Mouse (Mus musculus) kidney, embryonic 15.5 days (tissue): ENCODE measurements at regions not wholly inside any gene's neighbourhood (a gene's known extent, or its start where the extent isn't known, plus 50 kb on each side); places are given as distances from the start of the nearest gene placed in this dataset.
A peak's percentile ranks its signal among the peaks of the same experiment; 100 is the strongest.

Source experiments
- ATAC-seq: fragments of 200-750 bp; cut with Nextera tagmentation; replicated peaks from 2 replicates; pipeline ENCODE4 v1.8.0; 2017; ENCODE audit warnings: moderate TSS enrichment; ENCODE audit not compliant: low FRiP score
- H3K27ac ChIP-seq: fragments of 300-500 bp; sonication (generic); 2 replicates; pipeline ENCODE4 v1.5.1; 2015; ENCODE audit warnings: mild to moderate bottlenecking, inconsistent platforms
- H3K27me3 ChIP-seq: fragments of 300-500 bp; sonication (generic); 2 replicates; pipeline ENCODE4 v1.6.1; 2015; ENCODE audit warnings: inconsistent platforms
- H3K36me3 ChIP-seq: fragments of 300-500 bp; sonication (generic); 2 replicates; pipeline ENCODE4 v1.6.1; 2015; ENCODE audit warnings: inconsistent platforms
- H3K4me1 ChIP-seq: fragments of 300-500 bp; sonication (generic); 2 replicates; pipeline ENCODE4 v1.6.1; 2015; ENCODE audit warnings: inconsistent platforms
- H3K4me2 ChIP-seq: fragments of 300-500 bp; sonication (generic); 2 replicates; pipeline ENCODE4 v1.6.1; 2015; ENCODE audit warnings: moderate library complexity, mild to moderate bottlenecking, inconsistent platforms
- H3K4me3 ChIP-seq: fragments of 300-500 bp; sonication (generic); replicated peaks from 2 replicates; pipeline ENCODE4 v1.5.1; 2015; ENCODE audit warnings: mild to moderate bottlenecking, inconsistent platforms
- H3K9ac ChIP-seq: fragments of 300-500 bp; sonication (generic); 2 replicates; pipeline ENCODE4 v1.6.1; 2015; ENCODE audit warnings: mild to moderate bottlenecking, inconsistent platforms
- H3K9me3 ChIP-seq: fragments of 300-500 bp; sonication (generic); replicated peaks from 2 replicates; pipeline ENCODE4 v1.6.1; 2016; ENCODE audit warnings: inconsistent platforms
- WGBS: fragments of 180-500 bp; shearing (Covaris S2); methylation state at CpG from one replicate; pipeline ENCODE4 v1.1.7; 2015; ENCODE audit warnings: mixed read lengths; 5-methylcytosine and 5-hydroxymethylcytosine counted together

DNA sequence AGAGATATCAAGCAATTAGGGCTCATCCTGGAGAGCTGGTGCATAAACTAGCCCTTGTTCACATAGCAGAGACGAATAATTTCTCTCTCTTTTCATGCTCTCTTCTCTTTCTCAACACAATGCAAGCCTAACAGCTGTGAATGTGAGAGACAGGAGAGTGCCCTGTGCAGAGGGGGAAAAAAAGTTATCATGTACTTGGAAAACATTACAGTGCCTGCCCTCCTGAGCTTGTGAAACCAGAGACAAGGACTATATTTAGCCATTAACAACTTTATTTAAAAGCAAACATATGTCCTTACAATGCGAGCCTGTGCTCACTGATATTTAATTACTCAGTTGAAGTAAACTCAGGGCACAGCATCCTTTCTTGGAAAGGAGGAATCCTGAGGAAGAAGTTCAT lies 543.8 kb upstream of the Tenm3 start:
- H3K9ac ChIP-seq, result no peak overlapping the region
- no peaks in the 10 kb centered on the region for H3K36me3 ChIP-seq
- 57% methylated on average over 2 of the region's 2 CpGs for WGBS
- H3K4me2 ChIP-seq, result no peak overlapping the region
- H3K4me3 ChIP-seq, result no peak overlapping the region
- H3K4me1 ChIP-seq, result no peaks in the 10 kb centered on the region
- ATAC-seq, result no peak
- H3K9me3 ChIP-seq, result no peaks in the 10 kb centered on the region
- H3K27ac ChIP-seq, result no peak overlapping the region
- no peaks in the 10 kb centered on the region for H3K27me3 ChIP-seq

DNA sequence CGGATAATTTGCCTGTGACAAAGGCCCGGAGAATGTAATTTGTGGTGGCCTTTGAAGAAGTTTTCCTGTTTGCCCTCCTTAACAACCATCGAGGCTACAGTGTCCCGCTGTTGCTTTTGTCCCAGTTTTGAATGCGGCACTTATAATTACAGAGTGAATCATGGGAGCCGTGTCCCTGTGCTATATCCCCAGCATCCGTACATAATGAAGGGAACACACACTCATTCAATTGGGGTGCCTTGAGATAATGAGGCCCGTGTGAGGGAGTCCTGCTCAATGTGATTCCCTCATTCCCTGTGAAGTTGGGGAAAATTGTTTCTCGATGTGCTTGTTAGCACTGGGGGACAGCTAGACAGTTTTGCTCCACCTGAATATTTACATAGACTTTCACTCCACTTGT lies 528.9 kb upstream of the Tenm3 start:
- Histone ChIP-seq H3K27me3 (no peaks in the 10 kb centered on the region), H3K27ac (no peak overlapping the region), H3K4me3 (no peak overlapping the region), H3K9me3 (no peaks in the 10 kb centered on the region), H3K4me1 (no peaks in the 10 kb centered on the region), H3K9ac (no peak overlapping the region), H3K36me3 (no peaks in the 10 kb centered on the region), H3K4me2 (no peak overlapping the region)
- no peak for ATAC-seq
- WGBS, result 88% methylated on average over 9 of the region's 9 CpGs

DNA sequence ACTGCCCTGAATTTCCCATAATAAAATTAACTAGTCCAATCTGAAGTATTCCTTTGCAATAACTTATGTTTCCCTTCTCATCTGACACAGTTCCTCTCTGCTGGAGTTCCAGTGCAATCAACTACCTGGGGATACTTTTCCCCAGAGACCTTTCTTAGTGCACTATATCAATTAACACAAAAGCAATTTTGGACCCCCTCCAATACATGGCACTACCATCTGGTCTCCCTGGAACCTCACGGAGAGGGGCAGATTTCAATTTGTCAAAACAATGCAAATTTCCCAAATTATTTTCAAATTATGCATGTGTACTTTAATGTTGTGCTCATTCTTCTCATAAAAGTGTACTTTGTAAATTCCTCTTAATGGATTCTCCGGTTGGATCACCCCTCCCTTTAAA lies 518.9 kb upstream of the Tenm3 start:
- no peaks in the 10 kb centered on the region for H3K9me3 ChIP-seq
- ATAC-seq, result no peak
- H3K36me3 ChIP-seq, result no peaks in the 10 kb centered on the region
- no peak overlapping the region for H3K4me2 ChIP-seq
- H3K4me1 ChIP-seq, result no peaks in the 10 kb centered on the region
- H3K9ac ChIP-seq, result no peak overlapping the region
- H3K4me3 ChIP-seq, result no peak overlapping the region
- 79% methylated on average over 2 of the region's 2 CpGs for WGBS
- H3K27ac ChIP-seq, result no peak overlapping the region
- no peaks in the 10 kb centered on the region for H3K27me3 ChIP-seq

DNA sequence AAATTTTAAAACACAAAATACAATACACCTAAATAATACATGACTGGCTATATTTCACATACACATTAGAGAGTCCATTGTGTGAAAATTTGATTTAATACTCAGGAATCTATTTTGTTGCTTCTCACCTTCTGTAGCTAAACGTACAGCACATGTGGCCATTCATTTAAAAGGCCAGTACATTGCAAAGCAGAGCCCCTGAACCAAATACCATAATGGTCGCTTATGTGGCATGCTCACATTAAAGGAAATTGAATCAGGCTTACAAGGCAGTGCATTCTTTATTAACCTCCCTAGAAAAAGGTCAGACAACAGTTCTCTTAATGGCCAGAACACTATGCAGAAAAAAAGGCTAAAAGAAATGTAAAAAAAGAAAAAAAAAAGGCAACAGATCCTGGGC lies 517.7 kb upstream of the Tenm3 start:
- H3K4me3 ChIP-seq, result no peak overlapping the region
- no peak overlapping the region for H3K27ac ChIP-seq
- no peak overlapping the region for H3K9ac ChIP-seq
- no peaks in the 10 kb centered on the region for H3K4me1 ChIP-seq
- ATAC-seq, result no peak
- H3K27me3 ChIP-seq, result no peaks in the 10 kb centered on the region
- 57% methylated on average over 2 of the region's 2 CpGs for WGBS
- no peaks in the 10 kb centered on the region for H3K36me3 ChIP-seq
- H3K9me3 ChIP-seq, result no peaks in the 10 kb centered on the region
- no peak overlapping the region for H3K4me2 ChIP-seq

DNA sequence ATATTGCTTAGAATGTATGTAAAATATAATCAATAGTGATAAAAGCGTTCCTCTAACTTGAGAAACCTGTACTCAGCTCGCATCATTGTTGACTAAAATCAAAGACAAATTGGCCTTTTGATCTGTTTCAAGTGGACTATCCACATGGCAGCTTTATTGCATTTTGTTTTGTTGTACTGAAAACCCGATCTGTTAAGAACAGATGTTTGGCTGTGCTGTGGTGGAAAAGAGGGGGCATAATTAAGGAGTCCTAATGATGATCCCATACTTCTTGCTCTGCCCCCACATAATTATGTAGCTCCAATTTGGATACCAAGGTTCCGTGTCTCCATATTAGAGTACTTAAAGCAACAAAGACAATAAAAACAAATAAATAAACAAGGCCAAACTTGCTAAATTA lies 516.4 kb upstream of the Tenm3 start:
- ATAC-seq, result no peak
- Histone ChIP-seq H3K4me3 (no peak overlapping the region), H3K9ac (no peak overlapping the region), H3K27ac (no peak overlapping the region), H3K9me3 (no peaks in the 10 kb centered on the region), H3K4me2 (no peak overlapping the region), H3K27me3 (no peaks in the 10 kb centered on the region), H3K36me3 (no peaks in the 10 kb centered on the region), H3K4me1 (no peaks in the 10 kb centered on the region)
- 55% methylated on average over 4 of the region's 4 CpGs for WGBS

DNA sequence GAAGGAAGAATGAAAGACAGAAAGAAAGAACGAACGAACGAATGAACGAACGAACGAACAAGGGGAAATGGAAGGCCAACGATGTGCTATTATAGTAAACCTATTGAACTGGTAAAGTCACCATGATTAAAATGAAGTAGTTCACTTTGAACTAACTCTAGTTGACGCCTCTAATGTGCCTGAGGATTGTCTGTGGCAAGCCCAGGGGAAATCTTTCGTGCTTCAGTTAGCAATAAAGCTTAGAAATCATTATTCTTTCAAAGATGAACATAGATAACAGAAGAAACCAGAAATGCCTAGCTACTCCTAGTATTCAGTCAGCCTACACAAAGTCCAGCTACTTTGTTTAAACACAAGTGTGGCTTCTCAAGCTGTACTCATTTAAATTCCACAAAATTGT lies 515.9 kb upstream of the Tenm3 start:
- Histone ChIP-seq H3K27ac (no peak overlapping the region), H3K4me1 (no peaks in the 10 kb centered on the region), H3K9ac (no peak overlapping the region), H3K4me2 (no peak overlapping the region), H3K36me3 (no peaks in the 10 kb centered on the region), H3K9me3 (no peaks in the 10 kb centered on the region), H3K27me3 (no peaks in the 10 kb centered on the region), H3K4me3 (no peak overlapping the region)
- 80% methylated on average over 9 of the region's 9 CpGs for WGBS
- no peak for ATAC-seq

DNA sequence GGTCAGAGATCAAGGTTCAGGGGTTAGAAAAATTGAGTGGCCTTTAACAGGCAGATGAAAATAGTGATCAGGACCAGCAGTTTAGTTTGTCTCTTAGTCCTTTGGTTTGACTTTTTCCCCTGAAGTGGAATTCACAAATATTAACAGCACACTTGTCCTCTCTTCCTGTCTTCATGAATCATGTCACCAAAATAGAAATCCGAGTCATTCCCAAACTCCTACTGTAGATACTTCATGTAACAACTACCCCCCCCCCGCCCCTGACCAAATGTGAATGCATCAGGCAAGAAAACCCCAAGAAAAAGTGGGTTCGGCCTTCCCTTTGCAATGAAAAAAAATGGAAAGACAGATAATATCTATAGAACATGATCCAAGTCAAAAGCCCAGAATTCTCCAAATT lies 504.9 kb upstream of the Tenm3 start:
- Histone ChIP-seq H3K27ac (no peak overlapping the region), H3K27me3 (no peaks in the 10 kb centered on the region), H3K9ac (no peak overlapping the region), H3K4me3 (no peak overlapping the region), H3K9me3 (no peaks in the 10 kb centered on the region), H3K36me3 (no peaks in the 10 kb centered on the region), H3K4me2 (no peak overlapping the region), H3K4me1 (no peaks in the 10 kb centered on the region)
- WGBS, result 62% methylated on average over 3 of the region's 3 CpGs
- ATAC-seq, result no peak

DNA sequence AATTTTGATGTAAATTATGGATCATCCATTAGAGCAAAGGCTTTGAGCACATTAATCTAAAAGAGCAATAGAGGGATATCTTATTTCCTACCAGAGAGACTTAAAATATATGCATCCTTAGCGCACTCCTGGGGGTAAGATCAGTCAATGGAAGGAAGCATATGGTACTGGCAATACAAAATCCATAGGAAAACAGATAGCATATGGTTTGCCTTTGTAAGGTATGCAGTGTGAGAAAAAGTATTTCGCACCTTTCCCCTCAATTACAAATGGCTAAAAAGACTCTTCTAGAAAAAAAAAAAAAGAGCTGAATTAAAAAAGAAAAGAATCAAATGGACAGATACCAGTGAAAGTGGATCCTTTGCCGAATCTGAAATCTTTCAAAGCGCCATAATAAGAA lies 495.0 kb upstream of the Tenm3 start:
- no peak overlapping the region for H3K4me3 ChIP-seq
- WGBS, result 81% methylated on average over 4 of the region's 4 CpGs

DNA sequence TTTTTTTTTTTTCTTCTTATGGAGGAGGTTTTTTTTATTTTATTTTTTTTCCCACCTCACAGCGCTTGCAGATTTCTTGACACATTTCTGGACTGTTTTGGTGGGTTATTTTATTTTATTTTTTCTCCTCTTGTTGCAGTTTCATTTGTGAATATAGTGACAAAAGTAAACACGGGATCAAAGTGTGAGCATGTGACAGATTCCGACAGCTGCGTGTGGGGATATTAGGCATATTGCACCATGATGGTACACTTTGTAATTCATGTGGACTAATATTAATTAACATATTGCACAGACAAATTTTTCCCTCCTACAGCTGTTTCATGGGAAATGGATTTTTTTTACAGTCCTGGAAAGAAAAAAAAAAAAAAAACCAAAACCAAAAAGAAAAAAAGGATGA lies 483.2 kb upstream of the Tenm3 start:
- H3K36me3 ChIP-seq, result no peaks in the 10 kb centered on the region
- no peak for ATAC-seq
- 73% methylated on average over 4 of the region's 4 CpGs for WGBS
- H3K4me2 ChIP-seq, result peak overlapping the region; percentile 38
- no peak overlapping the region for H3K4me3 ChIP-seq
- no peak overlapping the region for H3K9ac ChIP-seq
- no peaks in the 10 kb centered on the region for H3K9me3 ChIP-seq
- no peaks in the 10 kb centered on the region for H3K4me1 ChIP-seq
- H3K27me3 ChIP-seq, result no peaks in the 10 kb centered on the region
- H3K27ac ChIP-seq, result no peak overlapping the region

More for the DNA sequence above, 495.0 kb upstream of the Tenm3 start:
- H3K9ac ChIP-seq, result no peak overlapping the region
- H3K27ac ChIP-seq, result no peak overlapping the region
- no peak overlapping the region for H3K4me2 ChIP-seq
- no peaks in the 10 kb centered on the region for H3K4me1 ChIP-seq
- no peaks in the 10 kb centered on the region for H3K9me3 ChIP-seq
- H3K27me3 ChIP-seq, result no peaks in the 10 kb centered on the region
- no peaks in the 10 kb centered on the region for H3K36me3 ChIP-seq
- ATAC-seq, result no peak

DNA sequence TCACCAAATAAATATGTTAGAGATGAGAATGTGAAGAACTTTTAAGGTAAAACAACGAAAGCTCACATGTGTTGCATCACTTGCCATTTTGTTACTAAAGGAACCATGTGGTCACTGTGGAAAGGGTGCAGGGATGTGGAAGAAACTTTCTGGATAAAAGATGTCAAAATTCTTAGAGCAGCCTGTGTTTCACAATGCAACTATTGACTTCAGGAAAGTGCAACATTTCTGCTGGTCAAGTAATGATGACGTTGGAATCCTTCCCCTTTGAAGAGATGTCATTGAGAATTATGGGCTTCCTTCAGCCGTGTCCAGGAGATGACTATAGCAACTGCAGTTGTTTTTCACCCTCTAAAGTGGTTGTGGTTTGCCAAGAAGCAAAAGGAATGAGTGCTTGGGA lies 477.7 kb upstream of the Tenm3 start:
- ATAC-seq, result no peak
- Histone ChIP-seq H3K9me3 (no peaks in the 10 kb centered on the region), H3K27me3 (no peaks in the 10 kb centered on the region), H3K36me3 (no peaks in the 10 kb centered on the region), H3K27ac (no peak overlapping the region), H3K4me3 (no peak overlapping the region), H3K9ac (no peak overlapping the region), H3K4me2 (no peak overlapping the region), H3K4me1 (no peaks in the 10 kb centered on the region)
- WGBS, result 35% methylated on average over 3 of the region's 3 CpGs

DNA sequence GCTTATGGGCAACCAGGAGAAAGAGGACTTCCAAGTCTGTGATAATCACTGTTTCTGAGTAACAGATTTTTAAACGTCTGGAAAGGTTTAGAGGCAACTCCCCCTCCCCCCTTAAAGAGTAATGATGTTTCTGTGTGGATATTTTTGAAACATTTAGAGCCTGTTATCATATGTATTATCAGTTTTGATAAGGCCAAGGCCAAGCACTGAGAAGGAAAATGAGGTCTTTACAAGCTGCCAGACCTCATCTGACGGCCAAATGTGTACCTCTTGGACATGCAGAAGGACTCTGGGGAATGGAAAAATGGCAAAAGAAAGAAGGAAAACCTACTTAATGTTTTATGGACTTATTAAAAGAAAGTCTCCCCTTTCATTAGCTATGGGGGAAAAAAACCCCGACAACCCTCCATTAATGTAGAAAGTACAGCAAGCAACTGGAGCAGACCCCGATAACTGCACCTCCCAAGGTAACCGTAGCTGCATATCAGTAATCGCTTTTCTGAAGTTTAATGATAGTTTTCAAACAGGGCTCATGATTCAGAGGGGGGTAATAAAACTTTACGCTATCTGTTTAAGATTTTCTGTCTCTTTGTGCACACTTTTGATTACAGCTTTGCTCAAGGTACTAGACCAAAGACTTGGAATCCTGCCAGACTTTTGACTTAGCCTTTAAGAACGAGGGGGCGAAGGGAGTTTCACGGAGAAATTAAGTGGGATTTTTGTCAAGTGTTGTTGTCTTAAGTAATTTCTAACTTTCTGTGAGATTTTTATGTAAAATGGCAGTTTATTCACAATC lies 469.9 kb upstream of the Tenm3 start:
- Histone ChIP-seq H3K4me3 (no peak overlapping the region), H3K4me2 (no peak overlapping the region), H3K27me3 (no peaks in the 10 kb centered on the region), H3K4me1 (0 out of 2 replicates have a peak, but pooled peaks cover 3% of the 10 kb centered on the region), H3K27ac (no peak overlapping the region), H3K9me3 (no peaks in the 10 kb centered on the region), H3K9ac (no peak overlapping the region), H3K36me3 (no peaks in the 10 kb centered on the region)
- ATAC-seq, result no peak
- 54% methylated on average over 10 of the region's 10 CpGs for WGBS

DNA sequence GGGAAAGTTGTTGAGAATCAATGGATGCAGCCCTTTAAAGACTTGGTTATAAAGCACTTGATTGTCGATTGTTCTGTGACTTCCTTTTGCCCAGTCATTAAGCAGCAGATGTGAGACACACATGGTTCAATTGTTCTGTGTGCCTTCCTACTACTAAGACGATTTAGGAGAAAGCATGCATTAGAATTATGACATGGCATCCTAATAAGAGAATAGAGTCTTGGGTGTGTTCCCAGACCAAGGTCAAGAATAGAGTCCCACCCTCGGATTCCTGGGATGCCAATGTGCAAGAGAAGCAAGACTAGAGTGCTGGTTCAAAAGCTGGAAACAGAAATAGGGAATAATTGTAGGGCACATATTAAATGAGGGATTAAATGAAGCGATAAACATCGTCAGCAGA lies 469.1 kb upstream of the Tenm3 start:
- Histone ChIP-seq H3K4me2 (no peak overlapping the region), H3K4me3 (no peak overlapping the region), H3K9me3 (no peaks in the 10 kb centered on the region), H3K36me3 (no peaks in the 10 kb centered on the region), H3K27ac (no peak overlapping the region), H3K9ac (no peak overlapping the region), H3K4me1 (0 out of 2 replicates have a peak, but pooled peaks cover 3% of the 10 kb centered on the region), H3K27me3 (no peaks in the 10 kb centered on the region)
- 50% methylated on average over 5 of the region's 5 CpGs for WGBS
- ATAC-seq, result no peak

DNA sequence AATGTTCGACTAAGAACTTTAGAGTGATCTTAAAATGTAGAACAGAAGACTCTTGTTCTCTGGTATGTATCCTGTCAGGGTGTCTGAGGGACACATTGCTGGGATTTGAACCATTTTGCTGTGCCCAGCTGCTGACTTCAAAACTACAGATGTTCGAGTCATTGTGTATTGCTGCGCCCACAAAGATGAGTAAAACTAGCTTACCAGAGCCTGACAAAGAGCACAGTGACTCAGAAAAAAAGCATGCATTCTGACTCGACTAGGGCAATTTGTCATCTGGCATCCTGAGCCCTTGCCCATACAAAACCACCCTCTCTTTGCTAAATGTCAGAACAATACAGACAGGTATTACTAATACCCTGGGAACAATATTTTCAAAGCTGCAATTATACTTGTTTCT lies 438.6 kb upstream of the Tenm3 start:
- no peaks in the 10 kb centered on the region for H3K4me1 ChIP-seq
- ATAC-seq, result no peak
- WGBS, result 65% methylated on average over 4 of the region's 4 CpGs

More for the DNA sequence above, 438.6 kb upstream of the Tenm3 start:
- Histone ChIP-seq H3K36me3 (no peaks in the 10 kb centered on the region), H3K9ac (no peak overlapping the region), H3K27me3 (no peaks in the 10 kb centered on the region), H3K27ac (no peak overlapping the region), H3K9me3 (no peaks in the 10 kb centered on the region), H3K4me2 (no peak overlapping the region), H3K4me3 (no peak overlapping the region)
